Mouse (Mus musculus) lung, adult 2 months (tissue): Measurements from ENCODE around the gene Scyl1. TPM values are rescaled to one million over a fixed set of nuclear protein-coding genes. Genes with fewer than 3 reads are reported as not detected.

Experiments
- DNase-seq: peaks from one replicate; pipeline ENCODE4 v3.0.0; 2022
- H3K4me1 ChIP-seq: fragments of 200-500 bp; 2 replicates; pipeline ENCODE4 v1.6.1; 2011; ENCODE audit warnings: low read length; ENCODE audit not compliant: control insufficient read depth, insufficient read depth
- H3K4me3 ChIP-seq: fragments of 200-500 bp; replicated peaks from 2 replicates; pipeline ENCODE3; 2011; ENCODE audit warnings: low read depth, mild to moderate bottlenecking, control low read depth, low read length; ENCODE audit errors: extremely low read depth
- CTCF ChIP-seq: fragments of 200-500 bp; IDR thresholded peaks from 2 replicates; pipeline ENCODE4 v1.5.1; 2011; ENCODE audit warnings: mild to moderate bottlenecking, low read length, control low read depth; ENCODE audit not compliant: insufficient read depth
- POLR2A ChIP-seq: fragments of 200-500 bp; IDR thresholded peaks from 2 replicates; pipeline ENCODE4 v1.6.1; 2011; ENCODE audit warnings: low read depth, mild to moderate bottlenecking, control low read depth, low read length, borderline replicate concordance; ENCODE audit errors: extremely low read depth
- WGBS: fragments of 180-500 bp; shearing (Covaris S2); methylation state at CpG from one replicate; pipeline ENCODE4 v1.1.7; 2018; 5-methylcytosine and 5-hydroxymethylcytosine counted together
- polyA plus RNA-seq: library from polyadenylated mRNA; depleted of rRNA; stranded (reverse); fragments of >200 nt; gene quantifications from 2 replicates; pipeline ENCODE4 v1.2.3, GENCODE M21; 2012

Scyl1 gene
- polyA plus RNA-seq, 1 experiment: 116 TPM

DNA sequence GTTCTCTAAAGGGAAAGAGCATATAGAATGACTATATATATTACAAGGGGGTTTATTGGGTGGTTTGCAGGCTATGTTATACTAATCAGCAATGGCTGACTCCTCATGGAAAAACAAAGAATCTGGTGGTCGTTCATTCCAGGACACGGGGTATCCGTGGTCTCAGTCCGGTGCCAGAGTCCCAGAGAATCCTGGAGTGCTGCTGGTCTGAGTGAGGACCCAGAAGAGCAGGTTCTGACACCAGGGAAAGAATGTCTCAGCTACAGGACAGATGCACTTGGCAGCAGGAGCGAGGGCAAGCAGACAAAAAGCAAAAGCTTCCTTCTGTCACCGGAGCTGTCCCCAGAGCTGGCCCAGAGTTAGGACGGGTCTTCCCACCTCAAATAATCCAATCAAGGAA is 17.4 kb upstream of the Scyl1 start:
- no peak for TF ChIP-seq CTCF
- no peak for TF ChIP-seq POLR2A
- Histone ChIP-seq H3K4me1 (0 out of 2 replicates have a peak, but pooled peaks cover 2% of the 10 kb centered on the region), H3K4me3 (no peak overlapping the region)
- WGBS: 88% methylated on average over 7 of the region's 7 CpGs
- no peak for DNase-seq

DNA sequence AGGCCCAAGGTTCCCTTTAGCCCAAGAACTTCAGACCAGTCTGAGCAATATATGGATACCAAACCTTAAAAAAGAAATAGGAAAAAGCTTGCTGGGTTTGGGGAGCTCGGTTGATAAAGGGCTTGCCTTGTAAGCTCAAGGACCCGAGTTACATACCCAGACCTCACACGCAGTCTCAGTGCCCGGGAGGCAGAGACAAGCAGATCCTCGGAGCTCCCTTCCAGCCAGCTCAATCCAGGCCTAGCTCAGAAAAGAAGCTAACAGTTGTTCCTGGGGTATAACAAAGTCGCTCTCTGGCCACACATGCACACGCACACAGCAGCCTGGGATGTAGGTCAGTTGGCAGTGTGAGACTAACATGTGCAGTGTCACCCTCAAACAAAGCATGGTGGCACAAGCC is 16.7 kb upstream of the Scyl1 start:
- 89% methylated on average over 7 of the region's 7 CpGs for WGBS
- H3K4me3 ChIP-seq: no peak overlapping the region
- DNase-seq: no peak
- TF ChIP-seq CTCF: no peak
- no peak for TF ChIP-seq POLR2A
- H3K4me1 ChIP-seq: 0 out of 2 replicates have a peak, but pooled peaks cover 2% of the 10 kb centered on the region

DNA sequence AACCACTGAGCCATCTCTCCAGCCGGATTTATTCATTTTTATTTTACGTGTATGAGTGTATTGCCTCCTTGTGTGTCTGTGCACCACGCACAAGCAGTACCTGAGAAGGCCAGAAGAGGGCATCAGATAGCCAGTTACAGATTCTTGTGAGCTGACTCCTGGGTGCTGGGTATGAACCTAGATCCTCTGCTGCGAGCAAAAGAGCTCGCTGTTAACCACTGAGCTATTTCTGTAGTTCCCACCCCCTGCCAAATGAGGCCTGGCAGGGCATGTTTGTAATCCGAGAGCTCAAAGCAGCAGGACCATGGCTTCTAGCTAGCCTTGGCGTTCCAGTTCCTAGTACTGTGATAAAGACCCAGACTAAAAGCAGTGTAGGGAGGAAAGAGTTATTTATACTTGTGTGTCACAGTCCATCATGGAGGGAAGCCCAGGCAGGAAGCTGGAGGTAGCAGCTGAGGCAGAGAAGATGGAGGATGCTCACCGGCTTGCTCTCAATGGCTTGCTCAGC is 16.0 kb upstream of the Scyl1 start:
- DNase-seq: peak; percentile 81
- Histone ChIP-seq H3K4me3 (no peak overlapping the region), H3K4me1 (0 out of 2 replicates have a peak, but pooled peaks cover 2% of the 10 kb centered on the region)
- 10% methylated on average over 8 of the region's 8 CpGs for WGBS
- TF ChIP-seq POLR2A: no peak
- TF ChIP-seq CTCF: peak; percentile 72

DNA sequence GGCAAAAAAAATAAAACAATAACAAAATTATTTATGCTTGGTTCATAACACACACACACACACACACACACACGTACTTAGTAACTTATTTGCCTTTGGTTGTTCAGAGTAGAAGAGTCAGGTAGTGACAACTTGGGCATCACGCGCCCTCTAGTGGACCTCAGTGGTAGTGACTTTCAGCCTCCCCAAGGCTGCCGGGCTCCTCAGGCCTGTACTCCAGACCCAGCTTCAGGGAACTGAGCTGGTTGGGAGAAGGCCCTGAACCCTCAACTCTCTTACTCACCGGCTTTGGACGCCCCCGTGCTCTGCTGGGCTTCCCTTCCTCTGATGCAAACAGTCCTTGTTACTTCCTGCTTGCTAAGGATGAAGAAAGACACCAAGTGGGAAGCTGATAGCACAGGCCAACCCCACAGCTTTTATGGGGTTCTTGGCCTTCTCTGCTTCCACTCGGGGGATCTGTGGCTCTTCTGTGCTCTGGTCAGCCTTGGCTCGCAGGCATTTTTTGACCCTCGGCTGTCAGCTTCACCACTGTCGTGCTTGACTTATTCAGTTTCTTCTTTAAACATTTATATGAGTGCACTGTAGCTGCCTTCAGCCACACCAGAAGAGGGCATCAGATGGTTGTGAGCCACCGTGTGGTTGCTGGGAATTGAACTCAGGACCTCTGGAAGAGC is 15.4 kb upstream of the Scyl1 start:
- Histone ChIP-seq H3K4me3 (no peak overlapping the region), H3K4me1 (0 out of 2 replicates have a peak, but pooled peaks cover 2% of the 10 kb centered on the region)
- peak; percentile 91 for TF ChIP-seq CTCF
- TF ChIP-seq POLR2A: no peak
- peak; percentile 91 for DNase-seq
- WGBS: 4% methylated on average over 12 of the region's 12 CpGs

DNA sequence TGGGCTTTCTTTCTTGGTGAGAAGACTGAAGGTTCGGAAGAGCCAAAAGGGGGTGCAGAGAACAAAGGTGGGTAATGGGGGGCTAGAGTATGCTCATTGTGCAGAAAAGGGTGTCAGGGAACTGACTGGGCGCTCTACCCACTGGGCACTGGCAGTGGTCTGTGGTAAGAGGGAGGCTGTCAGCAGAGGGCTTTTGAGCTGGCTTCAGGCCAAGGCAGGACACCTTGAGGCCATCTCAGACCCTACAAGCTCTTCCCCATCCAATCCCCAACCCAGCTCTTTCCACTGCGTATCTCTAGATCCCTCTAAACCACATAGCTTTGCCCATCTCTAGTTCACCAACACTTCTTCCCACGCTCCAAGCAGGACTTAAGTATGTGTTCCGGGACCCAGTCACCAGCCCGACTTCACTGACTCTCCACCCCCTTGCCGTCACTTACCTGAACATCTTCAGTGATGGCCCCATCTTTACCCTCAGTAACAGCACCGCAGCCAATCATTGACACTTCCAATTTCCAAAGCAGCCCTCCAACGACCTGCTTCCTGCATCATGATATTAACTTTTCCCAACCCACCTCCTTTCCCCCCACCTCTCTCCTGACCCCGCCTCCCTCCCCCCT is 13.8 kb upstream of the Scyl1 start:
- WGBS: 57% methylated on average over 10 of the region's 10 CpGs
- DNase-seq: no peak
- no peak overlapping the region for H3K4me3 ChIP-seq
- H3K4me1 ChIP-seq: 0 out of 2 replicates have a peak, but pooled peaks cover 2% of the 10 kb centered on the region
- TF ChIP-seq POLR2A (no peak), CTCF (no peak)

DNA sequence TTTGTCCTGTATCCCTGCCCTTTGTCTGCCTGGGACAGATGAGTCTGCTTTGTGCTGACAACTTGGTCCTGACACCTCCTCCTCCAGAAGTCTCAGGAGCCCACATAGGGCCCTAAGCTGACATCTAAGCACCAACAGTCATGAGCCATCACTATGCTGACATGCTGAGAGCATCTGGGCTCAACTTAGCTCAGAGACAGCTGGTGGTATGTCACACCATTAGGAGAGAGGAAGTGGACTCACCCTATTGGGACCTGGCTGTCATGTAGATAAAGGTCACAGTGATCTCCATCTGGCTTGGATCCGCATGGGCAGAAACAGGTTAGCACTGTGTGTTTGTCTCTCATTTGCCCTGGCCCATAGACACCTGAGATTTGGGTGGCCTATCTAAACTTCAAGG is 10.9 kb upstream of the Scyl1 start:
- Histone ChIP-seq H3K4me1 (0 out of 2 replicates have a peak, but pooled peaks cover 2% of the 10 kb centered on the region), H3K4me3 (no peak overlapping the region)
- TF ChIP-seq POLR2A: no peak
- TF ChIP-seq CTCF: no peak
- 89% methylated on average over 1 of the region's 1 CpGs for WGBS
- no peak for DNase-seq

DNA sequence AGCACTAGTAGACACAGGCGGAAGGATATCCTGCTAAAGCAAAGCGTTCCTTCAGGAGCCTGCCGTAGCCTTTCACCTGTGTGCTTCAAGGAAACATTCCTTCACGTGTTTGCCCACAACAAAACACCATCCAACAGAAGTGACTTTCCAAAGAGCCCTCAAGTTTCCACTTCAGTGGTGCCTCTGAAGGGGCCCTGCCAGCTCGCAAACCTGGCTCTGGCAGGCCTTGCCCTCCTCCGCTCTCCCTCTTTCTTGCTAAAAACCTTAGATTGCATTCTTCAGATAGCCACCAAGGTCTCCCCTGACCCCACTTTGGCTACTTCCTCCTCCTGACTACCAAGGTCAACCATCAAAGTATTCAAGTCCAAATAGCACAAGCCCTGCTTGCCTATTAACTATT is 10.3 kb upstream of the Scyl1 start:
- 77% methylated on average over 6 of the region's 6 CpGs for WGBS
- Histone ChIP-seq H3K4me1 (0 out of 2 replicates have a peak, but pooled peaks cover 1% of the 10 kb centered on the region), H3K4me3 (no peak overlapping the region)
- DNase-seq: peak; percentile 66
- TF ChIP-seq CTCF: no peak
- TF ChIP-seq POLR2A: no peak

DNA sequence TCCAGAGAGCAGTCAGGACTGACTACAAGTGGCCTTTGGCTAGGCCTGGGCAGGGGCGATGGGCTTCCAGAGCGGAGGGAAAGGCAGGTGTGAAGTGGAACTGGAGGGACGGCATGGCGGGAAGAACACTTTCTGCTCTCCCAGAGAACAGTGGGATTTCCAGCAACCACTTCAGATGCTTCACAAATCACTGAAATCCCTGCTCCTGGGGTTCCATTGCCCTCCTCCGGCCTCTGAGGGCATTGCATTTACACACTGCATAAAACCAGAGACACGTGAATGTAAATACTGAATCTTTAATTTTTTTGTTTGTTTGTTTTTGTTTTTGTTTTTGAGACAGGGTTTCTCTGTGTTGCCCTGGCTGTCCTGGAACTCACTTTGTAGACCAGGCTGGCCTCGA is 9.0 kb upstream of the Scyl1 start:
- peak; percentile 46 for DNase-seq
- TF ChIP-seq POLR2A (no peak), CTCF (peak; percentile 65)
- Histone ChIP-seq H3K4me3 (no peak overlapping the region), H3K4me1 (no peaks in the 10 kb centered on the region)
- 57% methylated on average over 7 of the region's 7 CpGs for WGBS

DNA sequence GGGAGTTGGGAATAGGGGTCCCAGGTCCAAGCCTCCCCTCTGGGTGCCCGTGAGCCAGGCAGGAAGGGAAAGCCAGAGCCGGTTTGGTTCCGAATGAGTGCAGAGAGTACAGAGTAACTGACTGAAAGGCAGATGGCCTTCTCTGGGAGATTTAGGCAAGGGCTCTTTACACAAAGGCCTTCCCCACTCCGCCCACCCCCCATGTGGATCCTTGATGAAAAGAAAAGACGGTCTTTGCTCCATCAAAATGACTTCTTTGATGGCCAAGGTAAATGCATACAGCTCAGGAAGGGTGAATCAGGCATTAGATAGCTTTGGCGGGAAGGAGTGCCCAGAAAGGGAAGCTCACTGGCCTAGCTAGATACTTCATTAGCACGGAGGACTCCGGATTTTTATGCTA is 7.1 kb upstream of the Scyl1 start:
- Histone ChIP-seq H3K4me3 (no peak overlapping the region), H3K4me1 (no peaks in the 10 kb centered on the region)
- TF ChIP-seq CTCF (no peak), POLR2A (no peak)
- no peak for DNase-seq
- 79% methylated on average over 8 of the region's 8 CpGs for WGBS
